Mouse (Mus musculus) CH12.LX (cell line): ENCODE data around the gene Pik3cg. TPM values are rescaled to one million over a fixed set of nuclear protein-coding genes. Genes with fewer than 3 reads are reported as not detected.

ENCODE experiments used
- DNase-seq: peaks from one replicate; pipeline ENCODE4 v3.0.0-alpha.2; 2013; ENCODE audit errors: extremely low read depth
- H3K27ac ChIP-seq: 2 replicates; pipeline ENCODE4 v1.5.1; 2012; ENCODE audit warnings: low read depth, mild to moderate bottlenecking, control low read depth, moderate library complexity; ENCODE audit not compliant: insufficient read depth
- H3K27me3 ChIP-seq: replicated peaks from 2 replicates; pipeline ENCODE3; 2012; ENCODE audit warnings: inconsistent platforms
- H3K36me3 ChIP-seq, 2 experiments: replicated peaks in 1 of 2; 2 replicates each; pipeline versions ENCODE3 to v1.6.1; 2012; ENCODE audit warnings: inconsistent platforms in 1 of 2, low read length in 1 of 2, mild to moderate bottlenecking in 1 of 2, mixed read lengths in 1 of 2, moderate library complexity in 1 of 2; ENCODE audit not compliant: control insufficient read depth in 1 of 2, insufficient read depth in 1 of 2
- H3K4me1 ChIP-seq, 2 experiments: 2 replicates each; pipeline ENCODE4 v1.6.1; 2012; ENCODE audit warnings: inconsistent platforms in 1 of 2, moderate library complexity in 1 of 2; ENCODE audit not compliant: insufficient read depth in 2 of 2, control insufficient read depth in 1 of 2
- H3K4me2 ChIP-seq: 2 replicates; pipeline ENCODE4 v1.6.1; 2012; ENCODE audit warnings: low read depth, mild to moderate bottlenecking, control low read depth; ENCODE audit not compliant: poor library complexity, insufficient read depth, severe bottlenecking
- H3K4me3 ChIP-seq, 3 experiments: fragments of 150-350 bp in 1 of 3; sonication (generic) in 1 of 3; replicated peaks in 1 of 3; 2 replicates each; pipeline versions ENCODE3 to v1.5.1; 2011 to 2012; ENCODE audit warnings: low read depth in 2 of 3, low read length in 2 of 3, mild to moderate bottlenecking in 2 of 3, moderate library complexity in 2 of 3, control low read depth in 1 of 3, improper control_type of control experiment in 1 of 3, inconsistent platforms in 1 of 3, mixed read lengths in 1 of 3; ENCODE audit not compliant: poor library complexity in 1 of 3
- H3K79me2 ChIP-seq: replicated peaks from 2 replicates; pipeline ENCODE4 v1.6.1; 2012; ENCODE audit warnings: mild to moderate bottlenecking, moderate library complexity; ENCODE audit not compliant: control insufficient read depth, poor library complexity, insufficient read depth, severe bottlenecking; ENCODE audit errors: extremely low read depth
- H3K9ac ChIP-seq: 2 replicates; pipeline ENCODE4 v1.6.1; 2012; ENCODE audit warnings: low read depth, mild to moderate bottlenecking, control low read depth, moderate library complexity; ENCODE audit not compliant: insufficient read depth
- H3K9me3 ChIP-seq: replicated peaks from 2 replicates; pipeline ENCODE3; 2012; ENCODE audit warnings: low read length, inconsistent platforms, mixed read lengths
- BHLHE40 ChIP-seq: IDR thresholded peaks from 2 replicates; pipeline ENCODE4 v1.6.1; 2011; ENCODE audit warnings: mild to moderate bottlenecking, low read depth, low read length, improper control_type of control experiment
- CTCF ChIP-seq, 2 experiments: IDR thresholded peaks in 1 of 2; conservative IDR thresholded peaks in 1 of 2; 2 replicates each; pipeline ENCODE4 v1.5.1; 2011 to 2012; ENCODE audit warnings: low read depth in 2 of 2, low read length in 2 of 2, improper control_type of control experiment in 1 of 2, inconsistent platforms in 1 of 2, mild to moderate bottlenecking in 1 of 2, moderate library complexity in 1 of 2
- E2F4 ChIP-seq: IDR thresholded peaks from 2 replicates; pipeline ENCODE4 v1.6.1; 2011; ENCODE audit warnings: low read depth, low read length, improper control_type of control experiment; ENCODE audit not compliant: insufficient replicate concordance
- EP300 ChIP-seq: IDR thresholded peaks from 2 replicates; pipeline ENCODE4 v1.6.1; 2011; ENCODE audit warnings: low read length, improper control_type of control experiment
- GABPA ChIP-seq: IDR thresholded peaks from 2 replicates; pipeline ENCODE4 v1.6.1; 2012; ENCODE audit warnings: low read depth, low read length, improper control_type of control experiment, inconsistent platforms; ENCODE audit not compliant: insufficient replicate concordance
- JUN ChIP-seq: IDR thresholded peaks from 2 replicates; pipeline ENCODE4 v1.6.1; 2011; ENCODE audit warnings: low read depth, mild to moderate bottlenecking, low read length, improper control_type of control experiment, moderate library complexity; ENCODE audit not compliant: insufficient read depth
- JUND ChIP-seq: conservative IDR thresholded peaks from 2 replicates; pipeline ENCODE4 v1.6.1; 2011; ENCODE audit warnings: low read depth, low read length, improper control_type of control experiment
- MAFK ChIP-seq: IDR thresholded peaks from 2 replicates; pipeline ENCODE4 v1.6.1; 2011; ENCODE audit warnings: low read length, improper control_type of control experiment; ENCODE audit not compliant: insufficient replicate concordance
- MAZ ChIP-seq: IDR thresholded peaks from 2 replicates; pipeline ENCODE4 v1.6.1; 2012; ENCODE audit warnings: low read depth, mild to moderate bottlenecking, inconsistent platforms, low read length, improper control_type of control experiment, moderate library complexity
- MEF2A ChIP-seq: IDR thresholded peaks from 2 replicates; pipeline ENCODE4 v1.6.1; 2014; ENCODE audit warnings: low read depth, mild to moderate bottlenecking, inconsistent platforms, low read length, improper control_type of control experiment, borderline replicate concordance
- MXI1 ChIP-seq: IDR thresholded peaks from 2 replicates; pipeline ENCODE4 v1.6.1; 2011; ENCODE audit warnings: mild to moderate bottlenecking, low read depth, low read length, improper control_type of control experiment
- MYC ChIP-seq: IDR thresholded peaks from 2 replicates; pipeline ENCODE4 v1.6.1; 2011; ENCODE audit warnings: low read depth, mild to moderate bottlenecking, improper control_type of control experiment, low read length
- NELFE ChIP-seq: IDR thresholded peaks from 2 replicates; pipeline ENCODE4 v1.6.1; 2011; ENCODE audit warnings: low read depth, low read length, improper control_type of control experiment
- NRF1 ChIP-seq: IDR thresholded peaks from 2 replicates; pipeline ENCODE4 v1.6.1; 2014; ENCODE audit warnings: low read depth, mild to moderate bottlenecking, inconsistent platforms, low read length, improper control_type of control experiment, moderate library complexity
- PAX5 ChIP-seq: IDR thresholded peaks from 2 replicates; pipeline ENCODE4 v1.6.1; 2012; ENCODE audit warnings: low read length, inconsistent platforms, mixed read lengths
- POLR2A ChIP-seq: IDR thresholded peaks from 2 replicates; pipeline ENCODE4 v1.6.1; 2011; ENCODE audit warnings: low read depth, mild to moderate bottlenecking, improper control_type of control experiment, low read length
- POLR2AphosphoS2 ChIP-seq: IDR thresholded peaks from 2 replicates; pipeline ENCODE4 v1.6.1; 2011; ENCODE audit warnings: low read depth, low read length, improper control_type of control experiment
- RAD21 ChIP-seq: IDR thresholded peaks from 2 replicates; pipeline ENCODE4 v1.6.1; 2011; ENCODE audit warnings: low read depth, mild to moderate bottlenecking, low read length, improper control_type of control experiment, moderate library complexity
- SMC3 ChIP-seq: IDR thresholded peaks from 2 replicates; pipeline ENCODE4 v1.6.1; 2011; ENCODE audit warnings: low read depth, low read length, improper control_type of control experiment
- TCF12 ChIP-seq: IDR thresholded peaks from 2 replicates; pipeline ENCODE4 v1.6.1; 2014; ENCODE audit warnings: low read depth, mild to moderate bottlenecking, inconsistent platforms, low read length, improper control_type of control experiment
- UBTF ChIP-seq: IDR thresholded peaks from 2 replicates; pipeline ENCODE4 v1.6.1; 2012; ENCODE audit warnings: low read depth, mild to moderate bottlenecking, inconsistent platforms, low read length, improper control_type of control experiment, moderate library complexity
- USF1 ChIP-seq: IDR thresholded peaks from 2 replicates; pipeline ENCODE4 v1.6.1; 2014; ENCODE audit warnings: low read depth, mild to moderate bottlenecking, inconsistent platforms, low read length, improper control_type of control experiment
- ZKSCAN1 ChIP-seq: IDR thresholded peaks from 2 replicates; pipeline ENCODE4 v1.6.1; 2012; ENCODE audit warnings: low read depth, inconsistent platforms, low read length, improper control_type of control experiment, borderline replicate concordance
- ZMIZ1 ChIP-seq: IDR thresholded peaks from 2 replicates; pipeline ENCODE4 v1.6.1; 2012; ENCODE audit warnings: low read depth, mild to moderate bottlenecking, inconsistent platforms, low read length, improper control_type of control experiment
- dilution Hi-C: fragments of 300-500 bp; cut with MboI; formaldehyde crosslinking; loops from 2 replicates; pipeline ENCODE4 v1.14.3; 2020; ENCODE audit warnings: low sequenced_read_pairs; ENCODE audit not compliant: extremely low pct_unique_long_range_greater_than_20kb, extremely low pct_ligation_motif_present
- in situ Hi-C: fragments of 300-500 bp; cut with MboI; formaldehyde crosslinking; loops from 3 replicates; pipeline ENCODE4 v1.14.3; 2019; ENCODE audit warnings: low sequenced_read_pairs, low pct_ligation_motif_present, low pct_unique_long_range_greater_than_20kb, mixed read lengths
- polyA plus RNA-seq: library from polyadenylated mRNA; unstranded; fragments of >175 nt; gene quantifications from 2 replicates; pipeline ENCODE4 v1.2.1, GENCODE M21; 2012; ENCODE audit warnings: low read depth; ENCODE audit not compliant: insufficient read length
- total RNA-seq, 2 experiments: library from RNA; depleted of rRNA; stranded (reverse); fragments of 300-350 nt in 1 of 2; fragments of >200 nt in 1 of 2; gene quantifications; 2 replicates each; pipeline ENCODE4 v1.2.3; 2012 to 2014

The Pik3cg gene
- total and polyA plus RNA-seq, 3 experiments = 35.4 to 40.6 (median 35.8) TPM

GRCm38 (mm10) chr12:32141766-32142165 is 66.7 kb downstream of the Pik3cg start:
- Histone ChIP-seq H3K9ac (no peak overlapping the region), H3K27me3 (no peaks in the 10 kb centered on the region), H3K36me3 (no peaks in the 10 kb centered on the region), H3K4me1 (peaks cover 0 to 35% of the 10 kb centered on the region in 2 experiments; a peak in 2 of 4 replicates), H3K4me3 (no peak overlapping the region), H3K9me3 (no peaks in the 10 kb centered on the region), H3K4me2 (no peak overlapping the region), H3K27ac (no peak overlapping the region), H3K79me2 (no peaks in the 10 kb centered on the region)
- dilution Hi-C loops = no loop called here
- DNase-seq = no peak
- TF ChIP-seq E2F4 = no peak
- no peak for TF ChIP-seq EP300
- no peak for TF ChIP-seq POLR2AphosphoS2
- TF ChIP-seq NRF1 = no peak
- TF ChIP-seq ZKSCAN1 = no peak
- no peak for TF ChIP-seq NELFE
- no peak for TF ChIP-seq RAD21
- TF ChIP-seq MXI1 = no peak
- TF ChIP-seq USF1 = no peak
- TF ChIP-seq GABPA = no peak
- TF ChIP-seq MAZ = no peak
- no peak for TF ChIP-seq UBTF
- no peak for TF ChIP-seq MEF2A
- TF ChIP-seq CTCF (conservative IDR thresholded peaks at IDR 0.05 in 1 of 2, IDR thresholded peaks at IDR 0.05 in 1 of 2; ENCODE audit: low read depth in 2 of 2, low read length in 2 of 2) = no peak
- no peak for TF ChIP-seq ZMIZ1
- TF ChIP-seq JUN = no peak
- TF ChIP-seq BHLHE40 = no peak
- TF ChIP-seq MAFK = no peak
- in situ Hi-C loops = no loop called here

GRCm38 (mm10) chr12:32138831-32139230 is 69.6 kb downstream of the Pik3cg start:
- dilution Hi-C loops (no loop called here), in situ Hi-C loops (no loop called here)
- Histone ChIP-seq H3K4me1 (peaks cover 0 to 20% of the 10 kb centered on the region in 2 experiments; a peak in 2 of 4 replicates), H3K27ac (no peak overlapping the region), H3K4me3 (no peak overlapping the region), H3K79me2 (no peaks in the 10 kb centered on the region), H3K9me3 (no peaks in the 10 kb centered on the region), H3K9ac (no peak overlapping the region), H3K36me3 (no peaks in the 10 kb centered on the region), H3K27me3 (no peaks in the 10 kb centered on the region), H3K4me2 (no peak overlapping the region)
- DNase-seq = no peak
- TF ChIP-seq POLR2A = no peak
- no peak for TF ChIP-seq JUND
- no peak for TF ChIP-seq E2F4
- TF ChIP-seq MAZ = no peak
- TF ChIP-seq TCF12 = no peak
- TF ChIP-seq SMC3 = no peak
- no peak for TF ChIP-seq BHLHE40
- no peak for TF ChIP-seq RAD21
- TF ChIP-seq PAX5 = no peak
- TF ChIP-seq MYC = no peak
